Mouse (Mus musculus) CH12.LX (cell line): ENCODE results near the gene Zfp383.

Source experiments
- CTCF ChIP-seq, 2 experiments: IDR thresholded peaks in 1 of 2; conservative IDR thresholded peaks in 1 of 2; 2 replicates each; pipeline ENCODE4 v1.5.1; 2011 to 2012; ENCODE audit warnings: low read depth in 2 of 2, low read length in 2 of 2, improper control_type of control experiment in 1 of 2, inconsistent platforms in 1 of 2, mild to moderate bottlenecking in 1 of 2, moderate library complexity in 1 of 2
- E2F4 ChIP-seq: IDR thresholded peaks from 2 replicates; pipeline ENCODE4 v1.6.1; 2011; ENCODE audit warnings: low read depth, low read length, improper control_type of control experiment; ENCODE audit not compliant: insufficient replicate concordance
- ELF1 ChIP-seq: IDR thresholded peaks from 2 replicates; pipeline ENCODE4 v1.6.1; 2014; ENCODE audit warnings: low read depth, mild to moderate bottlenecking, inconsistent platforms, low read length, improper control_type of control experiment
- EP300 ChIP-seq: IDR thresholded peaks from 2 replicates; pipeline ENCODE4 v1.6.1; 2011; ENCODE audit warnings: low read length, improper control_type of control experiment
- HCFC1 ChIP-seq: IDR thresholded peaks from 2 replicates; pipeline ENCODE4 v1.6.1; 2012; ENCODE audit warnings: low read depth, mild to moderate bottlenecking, inconsistent platforms, low read length, improper control_type of control experiment
- NRF1 ChIP-seq: IDR thresholded peaks from 2 replicates; pipeline ENCODE4 v1.6.1; 2014; ENCODE audit warnings: low read depth, mild to moderate bottlenecking, inconsistent platforms, low read length, improper control_type of control experiment, moderate library complexity
- POLR2A ChIP-seq: IDR thresholded peaks from 2 replicates; pipeline ENCODE4 v1.6.1; 2011; ENCODE audit warnings: low read depth, mild to moderate bottlenecking, improper control_type of control experiment, low read length
- POLR2AphosphoS2 ChIP-seq: IDR thresholded peaks from 2 replicates; pipeline ENCODE4 v1.6.1; 2011; ENCODE audit warnings: low read depth, low read length, improper control_type of control experiment
- RAD21 ChIP-seq: IDR thresholded peaks from 2 replicates; pipeline ENCODE4 v1.6.1; 2011; ENCODE audit warnings: low read depth, mild to moderate bottlenecking, low read length, improper control_type of control experiment, moderate library complexity
- UBTF ChIP-seq: IDR thresholded peaks from 2 replicates; pipeline ENCODE4 v1.6.1; 2012; ENCODE audit warnings: low read depth, mild to moderate bottlenecking, inconsistent platforms, low read length, improper control_type of control experiment, moderate library complexity

- TF ChIP-seq POLR2A, result no peak
- TF ChIP-seq HCFC1, result no peak
- TF ChIP-seq EP300, result no peak
- TF ChIP-seq E2F4, result no peak
- no peak for TF ChIP-seq CTCF (conservative IDR thresholded peaks at IDR 0.05 in 1 of 2, IDR thresholded peaks at IDR 0.05 in 1 of 2; ENCODE audit: low read depth in 2 of 2, low read length in 2 of 2)
- no peak for TF ChIP-seq UBTF
- TF ChIP-seq POLR2AphosphoS2, result no peak
- TF ChIP-seq NRF1, result no peak
- TF ChIP-seq RAD21, result no peak
- TF ChIP-seq ELF1, result no peak
Observed at GRCm38 (mm10) chr7:29944201-29944600, 36.2 kb downstream of the Zfp383 start.
